Mouse (Mus musculus): ENCODE results near the gene Nrsn2.

- no peak for TF ChIP-seq CTCF (IDR thresholded peaks at IDR 0.05; ENCODE audit: control insufficient read depth, insufficient read depth, insufficient read length)
- TF ChIP-seq CEBPB (IDR thresholded peaks at IDR 0.05; ENCODE audit: low read depth): no peak
- no peak for TF ChIP-seq MYOD1 (IDR thresholded peaks at IDR 0.05; ENCODE audit: control insufficient read depth, insufficient read length, low read depth)
- TF ChIP-seq USF1 (IDR thresholded peaks at IDR 0.05; ENCODE audit: low read depth): no peak
- TF ChIP-seq MAX (IDR thresholded peaks at IDR 0.05): no peak
These were observed 38.1 kb downstream of the Nrsn2 start for GRCm38 (mm10) chr2:152338319-152338718.

Data from C2C12 (cell line).